Mouse (Mus musculus) heart, postnatal 0 days (tissue): ENCODE measurements at regions not wholly inside any gene's neighbourhood (a gene's known extent, or its start where the extent isn't known, plus 50 kb on each side); places are given as distances from the start of the nearest gene placed in this dataset.

Experiments used
- CTCF ChIP-seq: IDR thresholded peaks from 2 replicates; pipeline ENCODE4 v1.5.1; 2016; ENCODE audit warnings: antibody characterized with exemption, control low read depth, low read depth
- EP300 ChIP-seq: IDR thresholded peaks from 2 replicates; pipeline ENCODE4 v1.6.1; 2016; ENCODE audit warnings: antibody characterized with exemption, low read depth

DNA sequence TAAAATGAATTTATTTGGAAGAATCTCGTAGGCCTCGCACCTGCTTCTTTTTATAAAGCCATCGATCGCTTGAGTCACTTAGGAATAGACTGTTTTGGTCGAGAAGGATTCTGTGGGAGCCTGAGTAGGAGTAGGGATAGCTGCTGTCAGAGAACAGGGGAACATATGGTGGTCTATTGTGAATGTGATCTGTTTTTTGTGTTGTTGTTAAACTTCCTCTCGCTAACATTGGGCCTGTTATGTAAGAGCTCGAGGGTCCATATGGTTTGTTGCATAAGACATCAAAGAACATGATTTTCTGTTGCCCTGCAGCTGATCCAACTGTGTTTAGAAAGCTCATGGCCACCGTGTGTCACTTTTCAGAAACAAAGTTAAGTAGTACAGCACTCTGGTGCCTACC, 126.9 kb upstream of the Jun start:
- no peak for TF ChIP-seq EP300
- no peak for TF ChIP-seq CTCF
